Mouse (Mus musculus): ENCODE measurements around the gene Dnajc2.

GRCm38 (mm10) chr5:21718546-21718945 lies 66.5 kb downstream of the Dnajc2 start:
- TF ChIP-seq POLR2A (IDR thresholded peaks at IDR 0.05; ENCODE audit: low read depth, low read length) (no peak), CTCF (IDR thresholded peaks at IDR 0.05; ENCODE audit: extremely low read depth, insufficient read depth, insufficient read length, insufficient replicate concordance) (no peak)

Data from spleen, adult 2 months (tissue).